Mouse (Mus musculus): ENCODE data around the gene Wasf2. TPM values are rescaled to one million over a fixed set of nuclear protein-coding genes. Genes with fewer than 3 reads are reported as not detected.

Wasf2 gene
- total and polyA plus RNA-seq, 3 experiments, result 34.6 to 83.8 (median 77.5) TPM

GRCm38 (mm10) chr4:133112175-133112838, 18.0 kb upstream of the Wasf2 start:
- TF ChIP-seq POLR2A (IDR thresholded peaks at IDR 0.05; ENCODE audit: insufficient read depth, low read depth, low read length) (no peak), CTCF (IDR thresholded peaks at IDR 0.05) (no peak)
- intact Hi-C loops (cut with DNase I), result no loop called here
- Histone ChIP-seq H3K36me3 (ENCODE audit: control insufficient read depth, insufficient read depth, low read length) (no peaks in the 10 kb centered on the region), H3K4me1 (ENCODE audit: control insufficient read depth, insufficient read depth, low read length) (peaks cover 28% of the 10 kb centered on the region), H3K27me3 (ENCODE audit: control insufficient read depth, insufficient read depth, low read length) (no peaks in the 10 kb centered on the region), H3K4me3 (no peak overlapping the region), H3K27ac (no peak overlapping the region), H3K79me2 (replicated peaks; ENCODE audit: control insufficient read depth, insufficient read depth, low read length) (no peaks in the 10 kb centered on the region), H3K9ac (ENCODE audit: low read depth, low read length) (no peak overlapping the region)
- 67% methylated on average over 13 of the region's 13 CpGs for WGBS
- DNase-seq, result no peak

- H3K36me3 ChIP-seq (ENCODE audit: control insufficient read depth, insufficient read depth, low read length), result no peaks in the 10 kb centered on the region
- H3K9ac ChIP-seq (ENCODE audit: low read depth, low read length), result no peak overlapping the region
- H3K27me3 ChIP-seq (ENCODE audit: control insufficient read depth, insufficient read depth, low read length), result no peaks in the 10 kb centered on the region
- no peaks in the 10 kb centered on the region for H3K79me2 ChIP-seq (replicated peaks; ENCODE audit: control insufficient read depth, insufficient read depth, low read length)
- TF ChIP-seq POLR2A (IDR thresholded peaks at IDR 0.05; ENCODE audit: insufficient read depth, low read depth, low read length) (no peak), EP300 (IDR thresholded peaks at IDR 0.05; ENCODE audit: insufficient read depth, low read depth, low read length) (peak; percentile 60; the same call in 1 of the 2 replicates), CTCF (IDR thresholded peaks at IDR 0.05) (no peak)
- no peak overlapping the region for H3K4me3 ChIP-seq
- H3K4me1 ChIP-seq (ENCODE audit: control insufficient read depth, insufficient read depth, low read length), result peaks cover 23% of the 10 kb centered on the region
- intact Hi-C loops (cut with DNase I), result no loop called here
- H3K27ac ChIP-seq, result peak overlapping the region; percentile 21; the same call in 1 of the 2 replicates
- DNase-seq, result no peak
- 51% methylated on average over 6 of the region's 6 CpGs for WGBS
These were observed 16.9 kb upstream of the Wasf2 start for GRCm38 (mm10) chr4:133113351-133113882.

- no peak overlapping the region for H3K27ac ChIP-seq
- no peak overlapping the region for H3K4me3 ChIP-seq
- H3K79me2 ChIP-seq (replicated peaks; ENCODE audit: control insufficient read depth, insufficient read depth, low read length), result no peaks in the 10 kb centered on the region
- H3K36me3 ChIP-seq (ENCODE audit: control insufficient read depth, insufficient read depth, low read length), result no peaks in the 10 kb centered on the region
- 90% methylated on average over 3 of the region's 3 CpGs for WGBS
- DNase-seq, result no peak
- H3K27me3 ChIP-seq (ENCODE audit: control insufficient read depth, insufficient read depth, low read length), result no peaks in the 10 kb centered on the region
- H3K9ac ChIP-seq (ENCODE audit: low read depth, low read length), result no peak overlapping the region
- TF ChIP-seq EP300 (IDR thresholded peaks at IDR 0.05; ENCODE audit: insufficient read depth, low read depth, low read length) (no peak), POLR2A (IDR thresholded peaks at IDR 0.05; ENCODE audit: insufficient read depth, low read depth, low read length) (no peak), CTCF (IDR thresholded peaks at IDR 0.05) (no peak)
- peaks cover 21% of the 10 kb centered on the region for H3K4me1 ChIP-seq (ENCODE audit: control insufficient read depth, insufficient read depth, low read length)
- intact Hi-C loops (cut with DNase I), result no loop called here
These were observed 15.5 kb upstream of the Wasf2 start for GRCm38 (mm10) chr4:133114762-133115161.

- 74% methylated on average over 14 of the region's 14 CpGs for WGBS
- Histone ChIP-seq H3K27me3 (ENCODE audit: control insufficient read depth, insufficient read depth, low read length) (no peaks in the 10 kb centered on the region), H3K9ac (ENCODE audit: low read depth, low read length) (no peak overlapping the region), H3K36me3 (ENCODE audit: control insufficient read depth, insufficient read depth, low read length) (no peaks in the 10 kb centered on the region), H3K4me1 (ENCODE audit: control insufficient read depth, insufficient read depth, low read length) (peaks cover 21% of the 10 kb centered on the region), H3K79me2 (replicated peaks; ENCODE audit: control insufficient read depth, insufficient read depth, low read length) (no peaks in the 10 kb centered on the region), H3K27ac (peak overlapping the region; percentile 92), H3K4me3 (no peak overlapping the region)
- DNase-seq, result no peak
- intact Hi-C loops (cut with DNase I), result loop anchor here (2.0 kb wide), 1 partner anchor 59 kb away; no protein-coding TSS in a partner anchor
- TF ChIP-seq CTCF (IDR thresholded peaks at IDR 0.05) (no peak), POLR2A (IDR thresholded peaks at IDR 0.05; ENCODE audit: insufficient read depth, low read depth, low read length) (no peak), EP300 (IDR thresholded peaks at IDR 0.05; ENCODE audit: insufficient read depth, low read depth, low read length) (no peak)
These were observed 14.4 kb upstream of the Wasf2 start for GRCm38 (mm10) chr4:133115721-133116429.

- WGBS, result 32% methylated on average over 3 of the region's 3 CpGs
- H3K4me1 ChIP-seq (ENCODE audit: control insufficient read depth, insufficient read depth, low read length), result peaks cover 23% of the 10 kb centered on the region
- TF ChIP-seq CTCF (IDR thresholded peaks at IDR 0.05) (no peak), EP300 (IDR thresholded peaks at IDR 0.05; ENCODE audit: insufficient read depth, low read depth, low read length) (no peak), POLR2A (IDR thresholded peaks at IDR 0.05; ENCODE audit: insufficient read depth, low read depth, low read length) (no peak)
- H3K27ac ChIP-seq, result peak overlapping the region; percentile 92
- no peaks in the 10 kb centered on the region for H3K79me2 ChIP-seq (replicated peaks; ENCODE audit: control insufficient read depth, insufficient read depth, low read length)
- peak; percentile 62 to 66 for DNase-seq
- no peak overlapping the region for H3K4me3 ChIP-seq
- H3K27me3 ChIP-seq (ENCODE audit: control insufficient read depth, insufficient read depth, low read length), result no peaks in the 10 kb centered on the region
- no peaks in the 10 kb centered on the region for H3K36me3 ChIP-seq (ENCODE audit: control insufficient read depth, insufficient read depth, low read length)
- intact Hi-C loops (cut with DNase I), result loop anchor here (1.0 to 2.0 kb wide), 2 partner anchors 15 to 60 kb away; no protein-coding TSS in a partner anchor
- H3K9ac ChIP-seq (ENCODE audit: low read depth, low read length), result peak overlapping the region; percentile 4; the same call in 1 of the 2 replicates
These were observed 13.4 kb upstream of the Wasf2 start for GRCm38 (mm10) chr4:133116756-133117470.

Data from heart, adult 2 months (tissue).